Mouse (Mus musculus) heart, adult 8-10 months (tissue): ENCODE results near the gene Dpysl5. TPM values are rescaled to one million over a fixed set of nuclear protein-coding genes. Genes with fewer than 3 reads are reported as not detected.
"Not testable (repeated sequence)": the region's sequence is repeated elsewhere in the genome, so short reads cannot be mapped to it uniquely, and the experiment has no call there.

Experiments
- DNase-seq: peaks from one replicate; pipeline ENCODE4 v3.0.0; 2022; ENCODE audit warnings: low spot score
- total RNA-seq, 4 experiments: library from RNA; stranded (reverse); gene quantifications; 2 replicates each; pipeline ENCODE4 v1.2.4; 2022

Gene Dpysl5
- 1 to 10 TPM in 2 of 4 experiments, under 1 TPM in 2; 0.57 to 1.4 (median 0.91) TPM for total RNA-seq

DNA sequence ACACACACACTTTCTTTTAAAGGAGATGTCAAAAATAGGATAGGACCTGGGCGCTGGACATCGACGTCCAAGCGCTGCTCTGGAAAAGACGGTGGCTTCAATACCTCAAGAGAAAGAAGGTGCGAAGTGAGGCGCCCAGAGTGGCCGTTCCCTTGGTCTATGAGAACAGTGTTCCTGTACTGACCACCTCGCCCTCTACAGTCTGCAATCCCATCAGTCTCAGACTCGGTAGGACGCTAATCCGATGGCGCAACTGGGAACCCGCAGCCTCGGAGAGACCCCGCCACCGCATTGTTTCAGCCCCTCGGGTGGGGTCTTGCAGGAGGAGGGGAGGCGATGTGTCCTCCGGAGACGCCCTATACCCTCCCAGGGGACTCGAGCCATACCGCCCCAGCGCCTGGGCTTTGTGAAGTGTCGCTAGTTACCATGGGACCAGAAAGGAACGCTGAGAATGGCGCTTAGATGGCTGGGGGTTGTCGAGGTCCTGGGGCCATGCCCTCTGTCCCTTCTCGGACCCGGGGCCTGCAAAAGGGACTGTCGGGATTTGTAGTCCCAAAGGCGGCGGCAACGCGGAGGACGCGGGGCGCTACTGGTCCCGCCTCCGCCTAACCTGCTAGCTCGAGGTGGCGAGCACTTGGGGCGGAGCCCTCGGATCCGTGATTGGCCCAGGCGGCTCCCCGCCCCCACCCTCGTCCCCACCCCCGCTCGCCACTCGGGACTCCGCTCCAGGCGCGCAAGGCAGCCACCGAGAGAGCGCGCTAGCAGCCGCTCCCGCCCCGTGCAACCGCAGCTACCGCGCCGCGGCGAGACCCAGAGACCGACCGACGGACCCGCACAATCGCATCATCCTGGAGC is at the start of gene Dpysl5:
Gene Dpysl5, plus strand, starts transcription at position 418 of the 855 bp plus-strand sequence.
- peak; percentile 49 for DNase-seq

DNA sequence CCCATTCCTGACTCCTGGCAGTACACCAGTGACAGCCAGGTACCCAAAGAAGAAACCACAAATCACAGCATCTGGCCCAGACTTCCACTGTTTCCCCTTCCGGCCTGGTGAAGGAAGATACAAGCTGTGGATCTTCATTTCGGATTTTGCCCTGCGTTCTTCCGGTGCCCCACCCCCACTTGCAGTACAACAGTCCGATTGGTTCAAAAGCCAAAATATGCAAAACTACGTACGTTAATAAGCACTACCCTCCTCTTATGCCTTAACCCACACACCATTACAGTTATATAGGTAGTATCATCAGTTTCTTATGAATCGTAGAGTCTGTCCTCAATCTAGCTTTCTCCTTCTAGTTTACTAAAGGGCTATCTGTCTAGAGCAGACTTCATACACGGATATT is 46.0 kb upstream of the Dpysl5 start:
- DNase-seq = no peak

DNA sequence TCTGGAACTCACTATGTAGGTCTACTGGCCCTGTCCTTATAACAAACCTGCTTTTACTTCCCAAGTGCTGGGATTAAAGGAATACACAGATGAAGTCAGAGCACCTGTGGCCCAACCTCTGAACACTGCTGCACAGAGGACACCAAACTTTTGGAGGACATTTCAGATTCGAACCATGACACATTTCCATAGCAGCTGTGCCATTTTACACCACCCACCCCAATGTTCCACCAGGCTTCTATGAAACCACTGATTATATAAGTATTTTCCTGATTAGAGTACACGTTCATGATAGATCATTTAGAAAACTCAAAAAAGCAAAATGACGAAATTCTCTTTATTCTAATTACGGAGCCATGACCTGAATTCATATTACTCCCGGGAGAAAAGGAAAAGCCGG is 45.4 kb upstream of the Dpysl5 start:
- no peak for DNase-seq

DNA sequence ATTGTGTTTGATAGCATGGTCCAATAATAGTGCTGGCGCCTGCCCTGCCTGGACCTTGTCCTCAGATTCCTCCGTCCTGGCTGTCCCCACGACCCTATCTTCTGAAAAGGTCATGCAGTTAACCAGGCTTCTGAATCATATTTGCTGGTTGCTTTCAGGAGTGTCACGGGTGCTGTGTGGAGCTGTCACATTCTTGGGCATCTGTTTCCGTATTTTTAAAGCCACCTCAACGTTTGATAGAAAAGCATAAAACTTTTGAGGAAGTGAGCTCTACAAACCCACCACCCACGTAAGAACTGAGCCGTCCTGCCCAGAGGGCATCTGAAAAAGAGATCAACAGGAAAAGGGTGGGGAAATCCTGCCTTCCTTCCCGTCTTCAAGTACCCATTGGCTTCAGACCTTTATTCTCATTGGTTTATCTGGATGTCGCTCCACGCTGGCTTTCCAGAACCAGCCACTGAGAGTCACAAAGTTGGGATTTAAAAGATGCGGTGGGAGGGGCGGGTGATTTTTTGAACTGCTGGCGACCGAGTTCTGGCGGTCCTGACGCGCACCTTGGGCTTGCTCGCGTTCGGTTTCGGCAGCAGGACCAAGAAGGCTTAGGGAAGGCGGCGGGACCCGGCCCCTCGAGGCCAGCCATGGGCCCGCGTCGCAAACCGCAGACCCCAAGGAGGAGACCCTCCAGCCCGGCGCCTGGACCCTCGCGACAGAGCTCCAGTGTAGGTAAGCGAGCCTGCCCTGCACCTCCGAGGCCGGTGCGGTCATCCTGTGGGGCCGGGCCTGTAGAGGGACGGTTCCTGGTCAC is 44.8 kb upstream of the Dpysl5 start, which contains the start of gene Cenpa:
Gene Cenpa, plus strand, starts transcription at position 387 of the 805 bp plus-strand sequence.
- peak; percentile 98 for DNase-seq

DNA sequence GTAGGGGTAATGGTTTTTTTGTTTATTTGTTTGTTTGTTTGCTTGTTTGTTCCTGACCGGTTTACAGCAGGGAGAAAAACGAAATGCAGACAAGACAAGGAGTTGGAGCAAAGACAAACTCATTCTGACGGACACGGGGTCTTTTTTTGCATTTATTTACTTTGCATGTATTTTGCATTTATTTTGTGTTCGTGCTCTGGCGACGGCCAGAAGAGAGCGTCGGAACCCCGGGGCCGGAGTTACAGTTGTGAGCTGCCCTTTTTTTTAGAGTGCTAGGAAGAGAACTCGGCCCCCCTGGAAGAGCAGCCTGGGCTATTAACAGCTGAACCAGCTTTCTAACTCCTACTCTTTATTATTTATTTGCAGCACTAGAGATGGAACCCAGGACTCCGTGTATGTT is 44.1 kb upstream of the Dpysl5 start:
- DNase-seq = no peak

DNA sequence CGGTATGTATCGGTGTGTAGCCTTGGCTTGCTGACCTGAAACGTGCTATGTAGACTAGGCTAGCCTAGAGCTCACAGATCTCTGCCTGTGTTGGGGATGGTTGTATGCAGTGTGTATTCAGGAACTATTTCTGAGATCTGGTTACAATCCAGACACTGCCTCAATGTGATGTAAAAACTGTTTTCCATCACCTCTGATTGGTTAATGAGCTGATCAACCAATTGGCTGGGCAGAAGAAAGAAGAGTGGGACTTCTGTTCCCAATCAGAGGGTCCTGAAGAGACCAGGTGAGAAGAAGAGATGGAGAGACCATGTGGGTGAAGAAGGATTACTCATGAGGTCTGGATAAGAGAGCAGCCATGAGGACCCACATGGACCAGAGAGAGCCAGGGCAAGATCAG is 43.7 kb upstream of the Dpysl5 start:
- DNase-seq = no peak

DNA sequence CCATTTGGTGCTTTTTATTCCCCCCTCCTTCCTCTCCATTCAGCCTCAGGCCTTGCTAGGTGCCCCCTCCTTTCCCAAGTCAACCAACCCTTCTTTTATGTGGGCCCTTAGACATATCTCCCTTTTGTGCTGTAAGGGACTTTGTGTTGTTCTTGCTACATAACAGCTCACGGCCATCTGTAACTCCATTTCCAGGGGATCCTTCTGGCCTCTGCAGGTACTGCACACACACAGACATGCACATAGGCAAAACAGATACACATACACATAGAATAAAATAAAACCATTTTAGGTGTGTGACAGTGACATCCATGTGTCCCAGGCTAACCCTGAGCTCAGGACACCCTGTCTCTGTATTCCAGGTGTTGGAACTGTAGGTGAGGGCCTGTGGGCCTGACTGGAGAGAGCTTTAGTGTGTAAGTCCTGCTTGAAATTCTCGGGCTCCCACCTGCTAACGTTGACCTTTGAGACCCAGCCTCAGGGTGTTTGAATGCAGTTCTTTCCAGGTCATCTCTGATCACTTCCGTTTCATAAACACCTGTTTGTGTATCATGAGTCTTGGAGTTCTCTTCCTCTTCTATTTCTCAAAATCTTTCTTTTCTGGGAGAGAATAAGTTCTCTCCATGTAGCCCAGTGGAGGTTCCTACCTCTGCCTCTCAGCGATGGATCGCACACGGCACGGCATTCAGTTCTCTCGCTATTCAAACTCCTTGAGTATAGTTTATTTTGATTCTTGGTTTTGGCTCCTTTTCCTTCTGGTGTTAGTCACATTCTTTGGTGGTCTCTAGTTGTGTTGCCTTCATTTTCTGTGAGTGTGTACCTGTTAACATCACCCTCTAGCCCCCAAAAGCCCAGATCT is 42.5 kb upstream of the Dpysl5 start:
- DNase-seq = no peak

DNA sequence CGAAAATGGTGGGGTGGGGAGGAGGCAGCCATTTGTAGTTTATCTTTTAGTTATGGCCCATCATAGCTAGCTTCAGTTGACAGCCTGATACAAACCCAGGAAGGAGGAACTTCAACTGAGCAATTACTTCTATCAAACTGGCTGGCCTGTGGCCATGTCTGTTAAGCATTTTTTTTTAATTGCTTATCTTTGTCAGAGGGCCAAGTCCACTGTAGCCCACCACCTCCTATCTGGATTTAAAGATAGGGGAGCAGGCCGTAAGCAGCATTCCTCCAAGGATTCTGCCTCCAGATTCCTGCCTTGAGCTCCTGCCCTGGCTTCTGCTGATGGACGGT is 41.9 kb upstream of the Dpysl5 start:
- no peak for DNase-seq

DNA sequence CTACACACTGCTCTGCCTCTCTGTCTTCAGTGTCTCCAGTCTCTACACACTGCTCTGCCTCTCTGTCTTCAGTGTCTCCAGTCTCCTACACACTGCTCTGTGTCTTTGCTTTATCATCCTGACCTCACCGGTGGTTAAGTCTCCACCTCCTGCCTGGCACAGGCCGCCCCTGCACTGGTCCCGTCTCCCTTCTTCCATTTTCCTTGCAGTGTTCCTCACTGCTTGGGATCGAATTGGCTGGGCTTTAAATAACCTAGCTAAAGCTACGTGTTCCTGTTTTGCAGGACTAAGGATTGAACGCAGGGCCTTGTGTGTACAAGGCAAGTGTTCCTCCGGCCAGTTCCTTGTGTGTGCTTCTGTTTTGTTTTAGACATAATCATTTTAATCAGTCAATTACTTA is 41.3 kb upstream of the Dpysl5 start:
- no peak for DNase-seq

DNA sequence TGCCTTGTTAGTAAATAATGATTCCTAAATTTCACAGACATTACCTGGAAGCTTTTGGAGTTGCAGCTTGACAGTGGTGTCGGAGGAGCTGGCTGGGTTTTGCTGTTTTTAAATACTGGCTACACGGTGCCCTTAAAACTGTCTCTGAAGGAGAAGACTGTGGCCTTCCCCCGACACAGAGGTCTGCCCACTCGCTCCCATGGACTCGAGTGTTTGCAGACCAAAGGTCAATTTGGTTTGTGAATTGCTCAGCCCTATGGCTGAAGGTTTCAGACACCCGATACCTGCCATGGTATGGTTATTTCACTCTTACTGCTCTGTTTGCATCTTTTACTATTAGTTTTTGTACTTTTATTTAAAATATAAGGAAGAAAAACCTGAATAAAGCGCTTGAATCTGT is 37.4 kb upstream of the Dpysl5 start:
- DNase-seq = no peak

DNA sequence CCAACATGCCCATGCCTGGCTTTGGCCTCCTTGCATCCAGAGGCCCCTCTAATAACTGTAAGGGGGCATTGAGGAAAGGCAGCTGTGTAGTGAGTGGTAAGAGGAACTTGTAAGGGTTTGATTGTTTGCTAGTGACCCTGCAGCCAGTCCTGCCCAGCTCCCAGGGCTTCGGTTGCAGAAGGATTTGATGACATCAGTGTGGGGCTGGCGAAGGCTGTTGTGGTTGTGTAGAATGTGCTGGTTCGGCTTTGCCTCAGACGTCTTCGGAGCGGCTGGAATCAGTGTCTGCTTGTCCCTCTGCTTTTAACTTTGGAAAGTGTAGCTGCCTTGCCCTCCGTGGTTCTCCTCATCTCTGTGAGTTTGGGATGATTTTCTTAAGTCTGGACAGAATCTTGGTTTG is 34.6 kb upstream of the Dpysl5 start:
- no peak for DNase-seq

DNA sequence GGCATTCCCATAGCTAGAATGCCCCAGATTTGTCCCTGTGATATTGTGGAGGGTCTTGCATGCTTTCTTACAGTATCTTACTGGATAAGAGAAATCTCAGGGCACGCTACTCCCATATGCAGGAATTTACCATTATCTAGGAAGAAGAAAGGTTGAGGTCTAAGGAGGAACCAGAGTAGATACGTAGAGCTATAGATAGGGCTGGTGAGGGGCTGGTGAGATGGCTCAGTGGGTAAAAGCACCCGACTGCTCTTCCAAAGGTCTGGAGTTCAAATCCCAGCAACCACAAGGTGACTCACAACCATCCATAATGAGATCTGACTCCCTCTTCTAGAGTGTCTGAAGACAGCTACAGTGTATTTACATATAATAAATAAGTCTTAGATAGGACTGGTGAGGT is 33.3 kb upstream of the Dpysl5 start:
- DNase-seq = not testable (repeated sequence)

DNA sequence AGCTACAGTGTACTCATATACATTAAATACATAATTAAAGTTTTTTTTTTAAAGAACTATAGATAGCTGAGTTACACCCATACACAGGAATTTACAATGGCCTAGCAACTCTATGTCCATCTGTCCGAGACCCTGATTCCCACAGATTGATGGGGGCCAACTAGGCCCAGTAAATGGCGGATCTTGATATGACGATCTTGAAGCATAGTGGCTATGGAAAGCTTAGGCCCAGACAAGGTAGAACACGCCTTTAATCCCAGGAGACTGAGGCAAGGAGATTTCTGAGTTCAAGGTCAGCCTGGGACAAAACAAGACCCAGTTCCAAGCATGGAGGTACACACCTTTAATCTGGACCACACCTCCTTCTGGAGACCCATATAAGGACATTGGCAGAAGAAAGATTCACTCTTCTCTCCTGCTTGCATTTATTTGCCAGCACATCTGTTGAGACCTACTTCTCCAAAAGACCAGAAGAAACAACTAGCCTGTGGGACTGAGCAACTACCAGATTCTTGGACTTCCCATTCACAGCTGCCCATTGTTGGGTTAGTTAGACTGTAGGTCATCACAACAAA is 32.6 kb upstream of the Dpysl5 start:
- no peak for DNase-seq

DNA sequence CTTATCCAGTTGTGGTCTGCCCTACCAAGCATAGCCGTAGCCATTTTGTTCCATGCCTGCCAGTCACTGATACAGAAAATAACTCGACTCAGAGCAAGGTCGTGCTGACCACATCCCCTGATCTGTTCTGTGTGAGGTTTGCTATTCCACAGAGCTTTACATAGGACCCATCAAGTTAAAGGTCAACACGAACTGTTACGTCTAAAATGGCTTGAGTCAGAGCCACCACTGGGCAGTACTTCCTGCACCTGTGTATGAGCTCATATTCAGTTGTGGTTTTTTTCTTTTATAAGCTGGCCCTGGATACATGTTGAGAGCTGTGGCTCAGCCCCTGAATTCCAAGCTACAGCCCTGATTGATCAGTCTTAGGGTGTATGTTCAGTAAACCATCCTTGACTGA is 31.8 kb upstream of the Dpysl5 start:
- no peak for DNase-seq

DNA sequence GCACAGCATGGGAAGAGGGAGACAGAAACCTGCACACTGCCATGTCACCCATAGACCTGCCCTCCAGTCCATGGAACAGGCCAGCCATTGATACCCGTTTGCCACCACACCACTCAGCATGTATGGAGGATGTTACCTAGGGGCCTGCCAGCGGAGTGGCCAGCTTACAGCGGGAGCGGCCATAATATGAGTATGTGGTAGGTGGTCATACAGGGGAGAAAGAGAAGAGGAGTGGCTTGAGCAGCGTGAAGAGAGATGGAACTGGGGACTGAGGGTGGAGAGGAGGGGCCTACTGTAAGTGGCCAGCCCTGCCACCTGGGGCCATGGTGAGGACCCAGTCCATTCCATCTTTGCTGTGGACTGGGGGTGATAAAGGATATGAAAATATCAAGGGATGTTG is 29.4 kb upstream of the Dpysl5 start:
- DNase-seq = no peak

DNA sequence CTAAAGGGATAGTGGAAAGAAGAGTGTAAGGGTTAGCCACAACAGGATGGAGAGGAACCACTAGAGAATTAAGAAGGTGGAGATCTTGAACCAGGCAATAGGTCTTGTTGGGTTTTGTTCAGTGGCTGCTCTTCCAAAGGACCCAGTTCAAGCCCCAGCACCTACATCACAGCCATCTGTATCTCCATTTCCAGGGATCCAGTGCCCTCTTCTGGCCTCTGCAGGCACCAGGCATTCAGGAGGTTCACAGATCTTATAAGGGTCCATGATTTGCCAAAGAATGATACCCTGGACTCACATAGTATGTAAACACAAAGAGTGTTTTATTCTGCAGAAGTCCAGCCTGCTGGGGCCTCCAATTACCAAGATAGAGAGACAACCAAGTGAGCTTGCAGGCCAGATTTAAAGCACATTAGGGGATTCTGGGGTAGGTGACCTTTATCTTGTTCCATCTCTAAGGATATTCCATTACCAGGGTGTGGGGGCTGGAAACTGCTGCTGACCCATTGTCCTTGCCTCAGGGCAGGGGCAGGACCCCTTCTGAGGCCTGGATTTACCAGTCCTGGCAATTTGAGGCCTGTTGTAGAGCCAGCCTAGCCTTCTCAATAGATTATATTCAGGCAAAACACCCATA is 28.3 kb upstream of the Dpysl5 start:
- DNase-seq = no peak

DNA sequence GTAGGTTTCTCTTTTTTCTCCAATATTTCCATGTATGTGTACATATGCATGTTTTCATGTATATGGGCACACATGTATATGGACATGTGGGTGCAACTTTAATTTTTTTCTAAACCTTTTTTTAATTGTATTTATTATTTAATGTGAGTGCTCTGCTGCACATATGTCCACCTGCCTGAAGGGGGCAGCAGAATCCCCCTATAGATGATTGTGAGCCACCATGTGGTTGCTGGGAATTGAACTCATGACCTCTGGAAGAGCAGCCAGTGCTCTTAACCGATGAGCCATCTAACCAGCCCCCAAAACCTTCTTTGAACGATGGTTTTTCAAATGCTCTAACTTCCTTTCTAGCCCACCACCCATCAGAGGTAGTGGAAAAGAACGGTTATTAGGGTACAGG is 27.4 kb upstream of the Dpysl5 start:
- no peak for DNase-seq

DNA sequence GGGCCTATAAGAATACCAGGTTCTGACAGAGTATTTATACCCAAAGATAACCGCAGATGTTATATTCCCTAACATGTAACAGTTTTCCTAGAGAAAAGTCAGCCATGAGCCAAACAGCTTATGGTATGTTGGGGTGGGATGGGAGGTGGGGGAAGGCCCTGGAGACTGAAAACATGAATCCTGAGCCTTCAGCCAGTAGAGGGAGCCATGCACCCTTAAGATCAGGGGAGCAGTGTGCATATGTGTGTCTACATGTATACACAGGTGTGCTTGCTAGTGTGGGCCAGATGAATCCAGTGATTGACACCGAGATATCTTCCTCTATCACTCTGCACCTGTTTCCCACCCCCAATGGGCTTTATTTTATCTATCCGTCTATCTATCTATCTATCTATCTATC is 24.6 kb upstream of the Dpysl5 start:
- DNase-seq = no peak

DNA sequence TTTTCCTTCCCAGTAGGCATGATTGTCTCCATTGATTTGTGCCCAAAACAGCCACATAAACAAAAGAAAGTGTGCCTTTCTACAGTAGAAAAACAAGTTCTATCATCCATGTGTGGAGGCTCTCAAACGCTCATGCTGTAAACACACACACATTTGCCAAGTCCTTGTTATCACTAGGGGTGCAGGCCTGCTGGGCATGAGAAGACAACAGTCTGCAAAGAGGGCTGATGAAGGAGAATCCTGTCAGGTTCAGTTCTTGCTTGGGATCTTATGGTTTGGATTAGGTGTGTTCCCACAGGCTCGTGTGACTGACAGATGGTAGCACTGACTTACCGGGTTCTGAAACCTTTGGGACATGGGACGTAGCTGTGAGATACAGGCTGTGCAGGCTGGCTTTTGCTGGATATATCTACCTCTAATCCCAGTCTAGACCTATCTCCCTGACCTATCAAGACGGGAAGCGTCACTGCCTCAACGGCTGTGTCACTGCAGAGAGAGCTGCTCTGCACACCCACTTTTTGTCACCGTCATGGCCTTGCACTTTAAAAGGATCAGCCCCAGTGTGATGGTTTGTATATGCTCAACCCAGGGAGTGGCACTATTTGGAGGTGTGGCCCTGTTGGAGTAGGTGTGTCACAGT is 10.9 kb upstream of the Dpysl5 start:
- no peak for DNase-seq

DNA sequence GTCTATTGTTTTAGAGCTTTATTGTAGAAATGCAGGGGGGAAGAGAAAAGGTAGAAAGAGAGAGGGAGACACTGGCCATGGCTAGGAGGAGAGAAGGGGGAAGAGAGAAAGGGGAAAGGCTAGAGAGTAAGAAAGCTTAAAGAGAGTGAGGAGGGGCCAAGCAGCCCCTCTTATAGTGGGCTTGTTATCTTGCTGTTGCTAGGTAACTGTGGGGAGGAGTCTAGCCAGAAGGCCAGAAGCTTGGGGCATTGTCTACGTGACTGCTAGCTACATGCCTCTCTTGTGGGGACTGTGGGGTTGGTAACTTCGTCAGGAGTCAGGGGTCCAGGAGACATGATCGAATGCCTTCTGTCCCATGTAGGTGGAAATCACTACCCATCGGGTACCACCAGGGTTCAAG is 10.0 kb upstream of the Dpysl5 start:
- DNase-seq = not testable (repeated sequence)

DNA sequence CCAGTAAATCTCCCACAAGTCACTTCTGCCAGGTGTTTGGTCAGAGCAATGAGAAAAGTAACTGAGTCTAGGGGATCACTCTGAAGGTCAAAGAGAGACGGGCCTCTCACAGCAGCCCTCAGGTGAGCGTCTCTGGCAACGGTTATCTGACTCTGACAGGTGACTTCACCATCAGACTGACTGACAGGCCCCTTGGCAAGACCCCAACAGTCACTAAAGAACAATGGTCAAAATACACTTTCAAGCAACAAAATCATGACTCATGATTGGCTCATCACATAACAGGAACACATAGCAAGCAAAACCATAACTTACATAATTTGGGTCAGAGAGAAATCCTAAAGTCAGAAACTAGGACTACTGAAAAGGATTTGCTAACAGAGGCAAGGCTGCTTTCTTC is 9.5 kb upstream of the Dpysl5 start:
- DNase-seq = no peak
